Mouse (Mus musculus): ENCODE measurements at regions not wholly inside any gene's neighbourhood (a gene's known extent, or its start where the extent isn't known, plus 50 kb on each side); places are given as distances from the start of the nearest gene placed in this dataset.

- Histone ChIP-seq H3K27ac (no peak overlapping the region), H3K4me3 (no peak overlapping the region), H3K27me3 (ENCODE audit: low read depth, poor library complexity, severe bottlenecking) (no peaks in the 10 kb centered on the region), H3K9me3 (replicated peaks) (no peaks in the 10 kb centered on the region), H3K4me1 (peaks cover 11% of the 10 kb centered on the region; the same call in 1 of the 2 replicates), H3K36me3 (no peaks in the 10 kb centered on the region)
- no peak for DNase-seq (ENCODE audit: low spot score)
- WGBS, result 91% methylated on average over 10 of the region's 10 CpGs
Measured at GRCm38 (mm10) chr4:81970472-81970871, 527.9 kb upstream of the Mpdz start.

- 69% methylated on average over 3 of the region's 3 CpGs for WGBS
- no peaks in the 10 kb centered on the region for H3K27me3 ChIP-seq (ENCODE audit: low read depth, poor library complexity, severe bottlenecking)
- H3K27ac ChIP-seq, result no peak overlapping the region
- no peak for DNase-seq (ENCODE audit: low spot score)
- H3K4me1 ChIP-seq, result peaks cover 11% of the 10 kb centered on the region; the same call in 1 of the 2 replicates
- H3K4me3 ChIP-seq, result no peak overlapping the region
- H3K36me3 ChIP-seq, result no peaks in the 10 kb centered on the region
- no peaks in the 10 kb centered on the region for H3K9me3 ChIP-seq (replicated peaks)
Measured at GRCm38 (mm10) chr4:81969621-81970115, 527.1 kb upstream of the Mpdz start.

DNA sequence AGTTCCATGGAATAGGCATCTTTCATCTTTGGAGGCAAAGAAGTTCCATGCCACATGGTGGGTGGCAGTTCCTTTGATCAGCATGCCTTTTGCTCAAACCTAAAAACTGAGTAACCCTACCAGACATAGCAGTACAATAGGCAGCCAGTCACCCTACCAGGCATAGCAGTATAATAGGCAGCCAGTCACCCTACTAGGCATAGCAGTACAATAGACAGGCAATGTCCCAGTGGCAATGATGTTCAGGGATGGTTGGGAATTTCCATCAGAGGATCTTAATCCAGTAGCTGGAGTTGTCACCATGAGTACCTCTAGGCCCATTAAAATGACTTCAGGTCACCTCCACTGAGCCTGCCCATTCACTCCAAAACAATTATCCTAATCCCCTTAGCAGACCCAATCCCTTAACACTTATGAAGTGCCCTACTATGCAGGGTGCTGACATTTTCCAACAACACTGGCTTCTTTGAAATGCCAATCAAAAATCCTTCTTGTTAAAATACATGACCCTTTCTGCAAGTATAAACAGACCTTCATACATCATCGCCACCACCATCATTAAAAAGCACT is 523.5 kb upstream of the Mpdz start:
- Histone ChIP-seq H3K9me3 (replicated peaks) (no peaks in the 10 kb centered on the region), H3K27me3 (ENCODE audit: low read depth, poor library complexity, severe bottlenecking) (no peaks in the 10 kb centered on the region), H3K4me1 (peaks cover 11% of the 10 kb centered on the region; the same call in 1 of the 2 replicates), H3K36me3 (no peaks in the 10 kb centered on the region), H3K27ac (no peak overlapping the region), H3K4me3 (no peak overlapping the region)
- 88% methylated on average over 1 of the region's 1 CpGs for WGBS
- DNase-seq (ENCODE audit: low spot score), result no peak

- WGBS, result 85% methylated on average over 10 of the region's 10 CpGs
- H3K36me3 ChIP-seq, result no peaks in the 10 kb centered on the region
Measured at GRCm38 (mm10) chr4:81963112-81963511, 520.5 kb upstream of the Mpdz start.

DNA sequence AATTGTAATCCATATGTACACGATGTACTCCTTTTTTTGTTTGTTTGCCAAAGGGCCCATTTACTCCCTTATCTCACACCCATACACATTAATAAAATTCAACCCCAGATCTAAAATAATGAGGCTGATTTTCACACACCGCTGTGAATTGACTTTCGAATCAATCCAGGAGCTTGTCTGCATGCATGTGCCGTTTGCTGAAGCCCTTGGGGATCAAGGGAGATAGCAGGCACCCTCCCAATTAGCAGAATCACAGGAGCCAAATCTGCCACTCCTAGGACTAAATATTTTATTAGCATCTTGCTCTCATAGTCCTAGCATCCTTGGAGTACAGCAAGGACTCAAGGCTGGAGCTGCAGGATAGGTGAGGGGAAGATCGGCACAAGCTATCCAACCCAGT is 520.0 kb upstream of the Mpdz start:
- DNase-seq (ENCODE audit: low spot score), result no peak
- no peak overlapping the region for H3K4me3 ChIP-seq
- no peaks in the 10 kb centered on the region for H3K36me3 ChIP-seq
- WGBS, result 66% methylated on average over 5 of the region's 5 CpGs
- peaks cover 6% of the 10 kb centered on the region for H3K4me1 ChIP-seq
- H3K9me3 ChIP-seq (replicated peaks), result no peaks in the 10 kb centered on the region
- no peaks in the 10 kb centered on the region for H3K27me3 ChIP-seq (ENCODE audit: low read depth, poor library complexity, severe bottlenecking)
- no peak overlapping the region for H3K27ac ChIP-seq

More at GRCm38 (mm10) chr4:81963112-81963511, 520.5 kb upstream of the Mpdz start:
- Histone ChIP-seq H3K27me3 (ENCODE audit: low read depth, poor library complexity, severe bottlenecking) (no peaks in the 10 kb centered on the region), H3K27ac (no peak overlapping the region), H3K4me1 (peaks cover 4% of the 10 kb centered on the region; the same call in 1 of the 2 replicates), H3K4me3 (no peak overlapping the region), H3K9me3 (replicated peaks) (no peaks in the 10 kb centered on the region)
- no peak for DNase-seq (ENCODE audit: low spot score)

- Histone ChIP-seq H3K9me3 (replicated peaks) (no peaks in the 10 kb centered on the region), H3K36me3 (no peaks in the 10 kb centered on the region), H3K27ac (no peak overlapping the region), H3K4me3 (no peak overlapping the region), H3K4me1 (peaks cover 7% of the 10 kb centered on the region), H3K27me3 (ENCODE audit: low read depth, poor library complexity, severe bottlenecking) (no peaks in the 10 kb centered on the region)
- 87% methylated on average over 16 of the region's 16 CpGs for WGBS
- no peak for DNase-seq (ENCODE audit: low spot score)
Measured at GRCm38 (mm10) chr4:81960552-81961534, 518.2 kb upstream of the Mpdz start.

DNA sequence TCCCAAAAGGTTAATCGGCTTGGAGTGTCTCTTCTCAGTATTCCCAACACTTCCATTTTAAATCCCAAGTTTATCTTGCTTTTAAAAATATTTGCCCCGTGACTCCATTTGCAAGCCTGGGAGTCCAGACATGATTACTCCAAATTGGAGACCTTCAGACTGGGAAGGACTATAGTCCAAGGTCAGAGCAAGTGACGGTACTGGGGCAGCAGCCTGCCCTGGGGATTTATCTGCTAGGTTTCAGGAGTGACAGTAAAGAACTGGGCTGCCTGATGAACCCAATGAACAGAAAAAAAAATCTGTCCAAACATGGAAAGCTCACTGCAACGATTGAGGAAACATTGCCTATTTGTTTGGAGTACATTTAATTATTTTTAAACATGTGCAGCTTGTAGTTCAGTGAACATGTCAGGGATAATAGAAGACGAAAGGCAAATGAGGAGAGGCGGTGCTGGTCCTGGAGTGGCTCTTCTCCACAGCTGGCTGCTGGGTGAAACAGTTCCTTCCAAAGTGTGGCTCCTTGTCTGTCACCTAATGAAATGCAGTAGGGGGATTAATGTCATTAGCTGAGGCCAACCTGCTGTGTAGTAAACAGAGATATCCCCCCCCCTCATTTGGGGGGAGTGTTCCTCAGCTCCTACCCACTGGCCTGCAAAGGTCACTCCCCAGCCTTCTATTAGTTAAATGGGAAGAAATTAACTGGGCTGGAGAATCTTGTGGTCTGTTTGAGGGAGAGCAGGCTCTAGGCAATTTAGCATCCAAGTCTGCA is 514.5 kb upstream of the Mpdz start:
- DNase-seq (ENCODE audit: low spot score), result no peak
- H3K9me3 ChIP-seq (replicated peaks), result no peaks in the 10 kb centered on the region
- no peak overlapping the region for H3K27ac ChIP-seq
- H3K27me3 ChIP-seq (ENCODE audit: low read depth, poor library complexity, severe bottlenecking), result no peaks in the 10 kb centered on the region
- no peaks in the 10 kb centered on the region for H3K36me3 ChIP-seq
- no peak overlapping the region for H3K4me3 ChIP-seq
- H3K4me1 ChIP-seq, result peaks cover 11% of the 10 kb centered on the region
- 46% methylated on average over 6 of the region's 6 CpGs for WGBS

DNA sequence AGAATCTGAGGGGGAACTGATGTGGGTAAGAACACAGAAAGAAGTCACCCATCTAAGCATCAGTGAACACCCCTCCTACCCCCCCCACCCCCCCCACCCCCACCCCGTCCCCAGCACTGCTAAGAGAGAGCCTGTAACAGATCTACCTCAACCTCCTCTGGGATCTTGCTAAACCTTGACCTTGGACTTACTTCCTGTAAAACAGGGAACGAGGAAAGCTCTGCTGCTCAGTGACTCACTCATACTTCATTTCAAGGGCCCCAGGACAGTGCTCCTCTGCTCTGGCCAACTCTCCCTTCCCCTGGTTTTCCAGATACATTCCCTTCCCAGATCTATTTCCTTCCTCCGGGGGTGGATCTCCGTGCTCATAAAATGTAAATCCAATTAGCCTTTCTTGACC is 510.4 kb upstream of the Mpdz start:
- 59% methylated on average over 4 of the region's 4 CpGs for WGBS
- no peak overlapping the region for H3K27ac ChIP-seq
- no peaks in the 10 kb centered on the region for H3K27me3 ChIP-seq (ENCODE audit: low read depth, poor library complexity, severe bottlenecking)
- H3K36me3 ChIP-seq, result no peaks in the 10 kb centered on the region
- DNase-seq (ENCODE audit: low spot score), result no peak
- no peaks in the 10 kb centered on the region for H3K9me3 ChIP-seq (replicated peaks)
- no peak overlapping the region for H3K4me3 ChIP-seq
- peaks cover 11% of the 10 kb centered on the region for H3K4me1 ChIP-seq

- H3K4me3 ChIP-seq, result no peak overlapping the region
- no peaks in the 10 kb centered on the region for H3K4me1 ChIP-seq
- H3K27me3 ChIP-seq (ENCODE audit: low read depth, poor library complexity, severe bottlenecking), result no peaks in the 10 kb centered on the region
- 73% methylated on average over 5 of the region's 5 CpGs for WGBS
- no peaks in the 10 kb centered on the region for H3K9me3 ChIP-seq (replicated peaks)
- no peak overlapping the region for H3K27ac ChIP-seq
- no peak for DNase-seq (ENCODE audit: low spot score)
- no peaks in the 10 kb centered on the region for H3K36me3 ChIP-seq
Measured at GRCm38 (mm10) chr4:81937384-81937783, 494.8 kb upstream of the Mpdz start.

GRCm38 (mm10) chr4:81930956-81931355 is 488.3 kb upstream of the Mpdz start:
- H3K27ac ChIP-seq, result no peak overlapping the region
- H3K36me3 ChIP-seq, result no peaks in the 10 kb centered on the region
- peaks cover 11% of the 10 kb centered on the region for H3K4me1 ChIP-seq
- no peaks in the 10 kb centered on the region for H3K27me3 ChIP-seq (ENCODE audit: low read depth, poor library complexity, severe bottlenecking)
- DNase-seq (ENCODE audit: low spot score), result no peak
- no peaks in the 10 kb centered on the region for H3K9me3 ChIP-seq (replicated peaks)
- H3K4me3 ChIP-seq, result no peak overlapping the region
- 91% methylated on average over 1 of the region's 1 CpGs for WGBS

DNA sequence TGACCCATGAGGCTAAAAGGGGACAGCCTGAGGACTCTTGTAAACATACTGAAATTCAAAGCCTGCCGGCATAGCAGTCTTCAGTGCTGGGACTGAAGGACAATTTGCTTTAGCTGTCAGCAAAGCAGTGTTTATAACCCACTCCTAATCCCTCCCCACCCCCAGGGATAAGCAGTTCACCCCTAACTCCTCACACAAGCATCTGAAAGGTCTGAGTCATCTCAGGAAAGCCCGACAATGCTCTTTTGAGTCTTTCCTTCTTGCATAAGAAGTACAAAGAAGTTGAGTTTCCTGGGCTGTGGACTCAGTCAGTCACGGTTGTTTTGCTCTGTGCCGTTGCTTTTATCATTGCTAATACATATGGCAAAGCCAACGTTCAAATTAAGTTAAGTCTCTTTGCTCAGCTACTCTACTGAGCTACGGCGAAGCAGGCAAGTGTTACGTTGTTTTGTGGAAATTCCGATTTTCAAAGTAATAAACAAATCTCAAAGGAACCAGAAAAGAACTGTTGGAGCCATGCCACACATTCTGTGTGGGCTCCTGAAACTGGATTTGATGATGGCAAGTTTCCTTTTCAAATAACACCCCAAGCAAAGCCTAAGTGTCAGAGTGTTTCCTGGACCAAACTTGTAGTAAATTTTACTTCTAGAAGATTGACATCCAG is 486.1 kb upstream of the Mpdz start:
- no peaks in the 10 kb centered on the region for H3K27me3 ChIP-seq (ENCODE audit: low read depth, poor library complexity, severe bottlenecking)
- H3K27ac ChIP-seq, result no peak overlapping the region
- H3K36me3 ChIP-seq, result no peaks in the 10 kb centered on the region
- WGBS, result 55% methylated on average over 9 of the region's 9 CpGs
- DNase-seq (ENCODE audit: low spot score), result no peak
- no peak overlapping the region for H3K4me3 ChIP-seq
- H3K4me1 ChIP-seq, result peaks cover 20% of the 10 kb centered on the region
- H3K9me3 ChIP-seq (replicated peaks), result no peaks in the 10 kb centered on the region

DNA sequence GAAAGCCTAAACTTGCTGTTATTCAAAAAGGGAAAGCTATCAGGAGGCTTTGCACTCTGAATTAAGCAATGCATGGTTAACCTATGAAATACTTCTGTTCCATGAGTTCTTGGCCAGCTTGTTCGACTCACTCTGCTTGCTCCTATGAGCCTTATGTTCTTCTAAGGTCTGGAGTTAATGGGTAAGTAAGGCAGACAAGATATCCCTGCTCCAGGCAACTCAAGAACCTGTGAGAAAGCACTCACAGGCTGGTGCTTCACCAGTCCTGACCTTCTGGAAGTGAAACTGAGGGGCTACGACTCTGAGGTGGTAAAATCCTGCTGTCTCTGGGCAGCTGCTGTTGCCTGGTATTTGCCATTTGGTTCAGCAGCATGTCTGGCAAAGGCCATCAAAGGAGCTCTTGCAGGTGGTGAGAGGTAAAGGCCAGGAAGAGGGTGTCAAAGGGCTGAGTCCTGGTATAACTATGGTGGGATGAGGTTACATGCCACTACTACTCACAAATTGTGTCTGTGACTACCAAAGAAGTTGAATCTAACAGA is 484.6 kb upstream of the Mpdz start:
- H3K27ac ChIP-seq, result no peak overlapping the region
- WGBS, result 67% methylated on average over 2 of the region's 2 CpGs

More for the DNA sequence above, 484.6 kb upstream of the Mpdz start:
- peaks cover 20% of the 10 kb centered on the region for H3K4me1 ChIP-seq
- no peak overlapping the region for H3K4me3 ChIP-seq
- DNase-seq (ENCODE audit: low spot score), result no peak
- no peaks in the 10 kb centered on the region for H3K9me3 ChIP-seq (replicated peaks)
- no peaks in the 10 kb centered on the region for H3K27me3 ChIP-seq (ENCODE audit: low read depth, poor library complexity, severe bottlenecking)
- no peaks in the 10 kb centered on the region for H3K36me3 ChIP-seq
